Mouse (Mus musculus) liver, embryonic 14.5 days (tissue): Measurements from ENCODE around the gene Slc22a20. TPM values are rescaled to one million over a fixed set of nuclear protein-coding genes. Genes with fewer than 3 reads are reported as not detected.

ENCODE experiments used
- ATAC-seq: fragments of 200-750 bp; cut with Nextera tagmentation; 2 replicates; pipeline ENCODE4 v1.8.0; 2017; ENCODE audit warnings: moderate number of reproducible peaks, mild to moderate bottlenecking, moderate library complexity; ENCODE audit not compliant: insufficient read depth
- DNase-seq, 3 experiments: peaks; one replicate each; pipeline ENCODE4 v3.0.0-alpha.2; 2012 to 2013; ENCODE audit warnings: low read depth in 3 of 3, low spot score in 3 of 3
- H3K27ac ChIP-seq: fragments of 300-500 bp; sonication (generic); 2 replicates; pipeline ENCODE4 v1.5.1; 2014; ENCODE audit warnings: moderate library complexity, mild to moderate bottlenecking, control low read depth, inconsistent platforms
- H3K27me3 ChIP-seq: fragments of 300-500 bp; sonication (generic); 2 replicates; pipeline ENCODE4 v1.6.1; 2014; ENCODE audit warnings: mild to moderate bottlenecking, low read length, moderate library complexity; ENCODE audit not compliant: control insufficient read depth, insufficient read depth
- H3K36me3 ChIP-seq: fragments of 300-500 bp; sonication (generic); replicated peaks from 2 replicates; pipeline ENCODE4 v1.6.1; 2014; ENCODE audit warnings: low read depth; ENCODE audit not compliant: control insufficient read depth, insufficient read depth
- H3K4me1 ChIP-seq, 2 experiments: fragments of 200-500 bp in 1 of 2; fragments of 300-500 bp in 1 of 2; sonication (generic) in 1 of 2; replicated peaks; 2 replicates each; pipeline ENCODE4 v1.6.1; 2012 to 2014; ENCODE audit warnings: antibody characterized with exemption in 1 of 2, inconsistent platforms in 1 of 2, low read length in 1 of 2; ENCODE audit not compliant: control insufficient read depth in 2 of 2, insufficient read depth in 2 of 2
- H3K4me2 ChIP-seq: fragments of 300-500 bp; sonication (generic); 2 replicates; pipeline ENCODE4 v1.6.1; 2014; ENCODE audit warnings: low read depth, mild to moderate bottlenecking, control low read depth, moderate library complexity
- H3K4me3 ChIP-seq, 2 experiments: fragments of 200-500 bp in 1 of 2; fragments of 300-500 bp in 1 of 2; sonication (generic) in 1 of 2; 2 replicates each; pipeline ENCODE4 v1.5.1; 2012 to 2014; ENCODE audit warnings: low read depth in 2 of 2, low read length in 2 of 2, mild to moderate bottlenecking in 2 of 2, control low read depth in 1 of 2, inconsistent platforms in 1 of 2, moderate library complexity in 1 of 2; ENCODE audit not compliant: insufficient read depth in 1 of 2
- H3K9ac ChIP-seq: fragments of 300-500 bp; sonication (generic); replicated peaks from 2 replicates; pipeline ENCODE4 v1.6.1; 2014; ENCODE audit warnings: mild to moderate bottlenecking, control low read depth, moderate library complexity
- H3K9me3 ChIP-seq: fragments of 300-500 bp; sonication (generic); 2 replicates; pipeline ENCODE4 v1.6.1; 2016; ENCODE audit warnings: low read length, mixed read lengths; ENCODE audit not compliant: control insufficient read depth
- CTCF ChIP-seq: IDR thresholded peaks from 2 replicates; pipeline ENCODE4 v1.5.1; 2016; ENCODE audit warnings: antibody characterized with exemption, low read depth, control low read depth
- EP300 ChIP-seq: IDR thresholded peaks from 2 replicates; pipeline ENCODE4 v1.6.1; 2016; ENCODE audit warnings: antibody characterized with exemption, low read depth
- WGBS: fragments of 180-500 bp; shearing (Covaris S2); extraction: QIAGEN DNeasy Blood & Tissue Kit; methylation state at CpG from one replicate; pipeline ENCODE4 v1.1.7; 2014; ENCODE audit not compliant: insufficient replicate concordance; 5-methylcytosine and 5-hydroxymethylcytosine counted together
- polyA plus RNA-seq, 2 experiments: library from polyadenylated mRNA; depleted of rRNA in 1 of 2; stranded (reverse) in 1 of 2; unstranded in 1 of 2; fragments of >200 nt; fragmentation: Nextera tagmentation in 1 of 2; extraction: Ambion mirVana in 1 of 2; gene quantifications; 2 replicates each; pipeline versions ENCODE4 v1.2.1 to v1.2.3; 2012 to 2014

The Slc22a20 gene
- polyA plus RNA-seq, 2 experiments = 0.08 TPM; not detected in 1

- ATAC-seq = no peak
- WGBS = 54% methylated on average over 11 of the region's 11 CpGs
- DNase-seq = no peak
- H3K9ac ChIP-seq = no peak overlapping the region
- no peaks in the 10 kb centered on the region for H3K9me3 ChIP-seq
- H3K27ac ChIP-seq = no peak overlapping the region
- H3K36me3 ChIP-seq = no peaks in the 10 kb centered on the region
- H3K27me3 ChIP-seq = peaks cover 7% of the 10 kb centered on the region
- H3K4me2 ChIP-seq = no peak overlapping the region
- peaks cover 27 to 33% of the 10 kb centered on the region in 2 experiments for H3K4me1 ChIP-seq
- no peak for TF ChIP-seq EP300
- H3K4me3 ChIP-seq = no peak overlapping the region
Observed at GRCm38 (mm10) chr19:5927026-5927425, 58.9 kb downstream of the Slc22a20 start.

- Histone ChIP-seq H3K4me2 (peak overlapping the region; percentile 100), H3K4me1 (peaks cover 34 to 38% of the 10 kb centered on the region in 2 experiments), H3K36me3 (no peaks in the 10 kb centered on the region), H3K9ac (no peak overlapping the region), H3K27me3 (peaks cover 7% of the 10 kb centered on the region), H3K9me3 (no peaks in the 10 kb centered on the region), H3K4me3 (peak overlapping the region in 1 of 2 experiments; percentile 68; a peak in 2 of 4 replicates), H3K27ac (no peak overlapping the region)
- WGBS = 26% methylated on average over 11 of the region's 11 CpGs
- TF ChIP-seq CTCF = no peak
- no peak for TF ChIP-seq EP300
- ATAC-seq = no peak
- no peak for DNase-seq
Observed at GRCm38 (mm10) chr19:5925311-5925855, 60.6 kb downstream of the Slc22a20 start.

GRCm38 (mm10) chr19:5924713-5925093 is 61.2 kb downstream of the Slc22a20 start, which contains the start of gene Cdc42ep2:
TSS of gene Cdc42ep2 (minus strand) at chr19:5924816.
- Histone ChIP-seq H3K9ac (peak within 1 kb of the TSS; percentile 63), H3K36me3 (no peaks in the 10 kb centered on the region), H3K9me3 (no peaks in the 10 kb centered on the region), H3K4me1 (peaks cover 34 to 37% of the 10 kb centered on the region in 2 experiments), H3K4me2 (peak within 1 kb of the TSS; percentile 100), H3K27ac (peak within 1 kb of the TSS; percentile 73), H3K27me3 (peaks cover 7% of the 10 kb centered on the region), H3K4me3 (peak within 1 kb of the TSS; percentile 68)
- TF ChIP-seq CTCF (no peak), EP300 (no peak)
- whole genome bisulfite sequencing = 0% methylated on average over 18 of the region's 18 CpGs
- peak; percentile 91 to 93 (median 93) for DNase-seq
- peak; percentile 82 for ATAC-seq

- peaks cover 7% of the 10 kb centered on the region for H3K27me3 ChIP-seq
- TF ChIP-seq EP300 = no peak
- TF ChIP-seq CTCF = peak; percentile 90
- H3K9ac ChIP-seq = peak overlapping the region; percentile 63
- under 1% methylated on average over 38 of the region's 38 CpGs for WGBS
- H3K4me3 ChIP-seq = peak overlapping the region; percentile 68
- H3K27ac ChIP-seq = peak overlapping the region; percentile 73
- peaks cover 34 to 36% of the 10 kb centered on the region in 2 experiments for H3K4me1 ChIP-seq
- H3K36me3 ChIP-seq = no peaks in the 10 kb centered on the region
- peak overlapping the region; percentile 100 for H3K4me2 ChIP-seq
- DNase-seq = peak; percentile 67 to 72 (median 72)
- peak; percentile 34 for ATAC-seq
- H3K9me3 ChIP-seq = no peaks in the 10 kb centered on the region
Observed at GRCm38 (mm10) chr19:5923990-5924712, 61.8 kb downstream of the Slc22a20 start.

- H3K27ac ChIP-seq = peak overlapping the region; percentile 37
- peak overlapping the region; percentile 44 for H3K9ac ChIP-seq
- ATAC-seq (no peak), DNase-seq (no peak)
- no peak overlapping the region; a peak in 1 of 4 replicates for H3K4me3 ChIP-seq
- H3K4me1 ChIP-seq = peaks cover 34 to 36% of the 10 kb centered on the region in 2 experiments
- WGBS = 73% methylated on average over 3 of the region's 3 CpGs
- no peaks in the 10 kb centered on the region for H3K36me3 ChIP-seq
- TF ChIP-seq EP300 (no peak), CTCF (no peak)
- H3K4me2 ChIP-seq = peak overlapping the region; percentile 100
- peaks cover 7% of the 10 kb centered on the region for H3K27me3 ChIP-seq
- no peaks in the 10 kb centered on the region for H3K9me3 ChIP-seq
Observed at GRCm38 (mm10) chr19:5922963-5923362, 63.0 kb downstream of the Slc22a20 start.
